Mouse (Mus musculus) kidney, postnatal 25 days (tissue): ENCODE results near the gene Ms4a10.

Experiments
- DNase-seq, 2 experiments: peaks; one replicate each; pipeline ENCODE4 v3.0.0; 2021; ENCODE audit warnings: mixed read lengths in 2 of 2

Gene Ms4a10

GRCm38 (mm10) chr19:10974238-10974865 is at the start of gene Ms4a10:
Ms4a10 (minus strand) TSS chr19:10974670.
- no peak for DNase-seq

GRCm38 (mm10) chr19:11022382-11022781 is 47.9 kb upstream of the Ms4a10 start:
- no peak for DNase-seq

GRCm38 (mm10) chr19:11017891-11018290 is 43.4 kb upstream of the Ms4a10 start, which contains the start of gene Ms4a18:
Ms4a18 (minus strand) TSS chr19:11018031.
- no peak for DNase-seq

- no peak for DNase-seq
Observed at GRCm38 (mm10) chr19:11017251-11017650, 42.8 kb upstream of the Ms4a10 start.

GRCm38 (mm10) chr19:11015998-11016397 is 41.5 kb upstream of the Ms4a10 start:
- DNase-seq, result no peak

GRCm38 (mm10) chr19:11015468-11015867 is 41.0 kb upstream of the Ms4a10 start:
- DNase-seq, result no peak

GRCm38 (mm10) chr19:10993150-10993549 is 18.7 kb upstream of the Ms4a10 start, which contains the start of gene Ms4a15:
Ms4a15 (minus strand) TSS chr19:10993250.
- no peak for DNase-seq

- DNase-seq, result no peak
Observed at GRCm38 (mm10) chr19:10991911-10992310, 17.4 kb upstream of the Ms4a10 start.

GRCm38 (mm10) chr19:10990751-10991150 is 16.3 kb upstream of the Ms4a10 start:
- no peak for DNase-seq

GRCm38 (mm10) chr19:10988563-10988962 is 14.1 kb upstream of the Ms4a10 start:
- no peak for DNase-seq

GRCm38 (mm10) chr19:10985889-10986288 is 11.4 kb upstream of the Ms4a10 start:
- no peak for DNase-seq

GRCm38 (mm10) chr19:10984551-10984950 is 10.1 kb upstream of the Ms4a10 start:
- DNase-seq, result no peak

- DNase-seq, result peak; percentile 46 to 63
Observed at GRCm38 (mm10) chr19:10983146-10983545, 8.7 kb upstream of the Ms4a10 start.

GRCm38 (mm10) chr19:10980210-10980609 is 5.7 kb upstream of the Ms4a10 start:
- DNase-seq, result no peak

GRCm38 (mm10) chr19:10979184-10980168 is 5.0 kb upstream of the Ms4a10 start:
- peak; percentile 80 to 83 for DNase-seq

GRCm38 (mm10) chr19:10976318-10976717 is 1.8 kb upstream of the Ms4a10 start:
- peak in 1 of 2 experiments; percentile 16 for DNase-seq

GRCm38 (mm10) chr19:10975187-10975586 is 717 bp upstream of the Ms4a10 start:
- DNase-seq, result no peak

GRCm38 (mm10) chr19:10973187-10973586 is 1.3 kb downstream of the Ms4a10 start:
- no peak for DNase-seq

GRCm38 (mm10) chr19:10972660-10973059 is 1.8 kb downstream of the Ms4a10 start:
- no peak for DNase-seq

- no peak for DNase-seq
Observed at GRCm38 (mm10) chr19:10970457-10970856, 4.0 kb downstream of the Ms4a10 start.

- no peak for DNase-seq
Observed at GRCm38 (mm10) chr19:10968578-10968977, 5.9 kb downstream of the Ms4a10 start.

GRCm38 (mm10) chr19:10965721-10966120 is 8.7 kb downstream of the Ms4a10 start:
- DNase-seq, result no peak

GRCm38 (mm10) chr19:10959978-10960346 is 14.5 kb downstream of the Ms4a10 start:
- no peak for DNase-seq
